Mouse (Mus musculus) forebrain, embryonic 16.5 days (tissue): Measurements from ENCODE around the gene Dirc2. TPM values are rescaled to one million over a fixed set of nuclear protein-coding genes. Genes with fewer than 3 reads are reported as not detected.
A peak's percentile ranks its signal among the peaks of the same experiment; 100 is the strongest.

Experiments used
- ATAC-seq: fragments of 200-750 bp; cut with Nextera tagmentation; 2 replicates; pipeline ENCODE4 v1.8.0; 2017; ENCODE audit warnings: mild to moderate bottlenecking, moderate library complexity
- H3K27ac ChIP-seq: fragments of 300-500 bp; sonication (generic); 2 replicates; pipeline ENCODE4 v1.5.1; 2014; ENCODE audit warnings: low read length, control low read depth
- H3K27me3 ChIP-seq: fragments of 300-500 bp; sonication (generic); replicated peaks from 2 replicates; pipeline ENCODE4 v1.6.1; 2014; ENCODE audit warnings: low read length; ENCODE audit not compliant: control insufficient read depth, insufficient read depth
- H3K36me3 ChIP-seq: fragments of 300-500 bp; sonication (generic); 2 replicates; pipeline ENCODE4 v1.6.1; 2014; ENCODE audit not compliant: control insufficient read depth, insufficient read depth
- H3K4me1 ChIP-seq: fragments of 300-500 bp; sonication (generic); replicated peaks from 2 replicates; pipeline ENCODE4 v1.6.1; 2014; ENCODE audit warnings: low read length; ENCODE audit not compliant: control insufficient read depth, insufficient read depth
- H3K4me2 ChIP-seq: fragments of 300-500 bp; sonication (generic); 2 replicates; pipeline ENCODE4 v1.6.1; 2014; ENCODE audit warnings: mild to moderate bottlenecking, low read length, control low read depth
- H3K4me3 ChIP-seq: fragments of 300-500 bp; sonication (generic); replicated peaks from 2 replicates; pipeline ENCODE4 v1.5.1; 2014; ENCODE audit warnings: mild to moderate bottlenecking, low read length, control low read depth
- H3K9ac ChIP-seq: fragments of 300-500 bp; sonication (generic); replicated peaks from 2 replicates; pipeline ENCODE4 v1.6.1; 2014; ENCODE audit warnings: low read depth, low read length, control low read depth
- H3K9me3 ChIP-seq: fragments of 300-500 bp; sonication (generic); 2 replicates; pipeline ENCODE4 v1.6.1; 2016; ENCODE audit warnings: low read length; ENCODE audit not compliant: control insufficient read depth
- WGBS: fragments of 180-500 bp; shearing (Covaris S2); extraction: QIAGEN DNeasy Blood & Tissue Kit; methylation state at CpG from one replicate; pipeline ENCODE4 v1.1.7; 2014; 5-methylcytosine and 5-hydroxymethylcytosine counted together
- polyA plus RNA-seq: library from polyadenylated mRNA; unstranded; fragments of >200 nt; fragmentation: Nextera tagmentation; extraction: Ambion mirVana; gene quantifications from 2 replicates; pipeline ENCODE4 v1.2.1, GENCODE M21; 2015

The Dirc2 gene
- polyA plus RNA-seq, 1 experiment from 2014 or later: 36.4 TPM

DNA sequence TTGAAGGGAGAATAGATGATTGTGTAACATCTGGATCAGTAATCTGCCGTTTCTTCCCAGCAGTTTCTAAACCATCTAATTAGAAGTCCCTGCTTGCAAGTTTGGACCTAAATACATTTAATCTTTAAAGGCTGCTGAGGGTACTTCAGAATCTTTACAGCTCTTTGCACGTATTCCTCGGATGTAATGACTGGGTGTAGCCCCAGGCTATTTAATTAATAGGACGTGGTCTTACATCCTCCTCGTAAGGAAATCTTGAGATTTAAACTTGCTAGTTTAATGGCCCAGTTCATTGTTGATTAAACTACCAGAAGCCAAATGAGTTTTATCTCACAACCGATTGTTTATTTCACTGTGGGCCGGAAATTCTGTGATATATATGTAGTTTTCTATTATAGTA is 10.5 kb upstream of the Dirc2 start:
- Histone ChIP-seq H3K9ac (no peak overlapping the region), H3K4me2 (no peak overlapping the region), H3K27me3 (no peaks in the 10 kb centered on the region), H3K4me1 (no peaks in the 10 kb centered on the region), H3K36me3 (no peaks in the 10 kb centered on the region), H3K27ac (no peak overlapping the region), H3K4me3 (no peak overlapping the region), H3K9me3 (no peaks in the 10 kb centered on the region)
- 48% methylated on average over 7 of the region's 7 CpGs for WGBS
- no peak for ATAC-seq

DNA sequence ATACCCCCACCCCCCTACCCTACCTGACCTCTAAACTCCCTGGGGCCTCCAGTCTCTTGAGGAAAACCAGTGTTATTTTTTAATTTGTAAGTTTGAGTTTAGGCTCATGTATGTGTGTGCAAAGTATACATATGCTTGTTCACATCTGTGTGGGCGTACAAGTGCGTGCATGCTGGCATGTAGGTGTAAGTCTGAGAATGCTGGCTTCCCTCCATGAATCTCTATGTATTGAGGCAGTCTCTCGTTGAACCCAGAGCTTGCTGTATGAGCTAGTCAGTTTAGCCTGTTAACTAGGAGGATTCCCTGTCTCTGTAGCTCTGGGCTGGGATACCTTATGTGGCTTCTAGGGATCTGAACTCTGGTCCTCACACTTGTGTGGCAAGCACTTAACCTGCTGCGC is 8.6 kb upstream of the Dirc2 start:
- Histone ChIP-seq H3K9me3 (no peaks in the 10 kb centered on the region), H3K4me3 (no peak overlapping the region), H3K9ac (no peak overlapping the region), H3K27me3 (no peaks in the 10 kb centered on the region), H3K4me1 (no peaks in the 10 kb centered on the region), H3K27ac (no peak overlapping the region), H3K4me2 (no peak overlapping the region), H3K36me3 (no peaks in the 10 kb centered on the region)
- 96% methylated on average over 4 of the region's 4 CpGs for WGBS
- ATAC-seq: no peak

DNA sequence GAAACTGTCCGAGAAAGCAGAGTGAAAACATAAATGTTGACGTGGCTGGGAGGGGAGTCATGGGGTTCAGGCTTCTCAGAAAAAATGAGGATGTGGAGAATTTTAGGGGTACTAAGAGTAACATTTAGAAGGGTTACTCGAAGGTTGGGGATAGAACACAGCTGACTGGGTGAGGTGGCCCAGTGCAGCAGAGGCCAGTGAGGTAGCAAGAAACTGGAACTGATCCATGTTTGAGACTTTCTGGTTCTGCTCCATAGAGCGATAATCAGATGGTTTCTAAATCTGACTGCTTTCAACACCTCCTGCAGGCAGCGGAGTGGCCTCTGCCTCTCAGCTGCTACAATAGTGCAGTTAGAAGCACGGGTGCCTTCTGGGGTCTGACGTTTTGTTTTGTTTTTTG is 7.6 kb upstream of the Dirc2 start:
- Histone ChIP-seq H3K36me3 (no peaks in the 10 kb centered on the region), H3K4me1 (peaks cover under 1% of the 10 kb centered on the region), H3K4me3 (no peak overlapping the region), H3K27ac (no peak overlapping the region), H3K27me3 (no peaks in the 10 kb centered on the region), H3K4me2 (no peak overlapping the region), H3K9me3 (no peaks in the 10 kb centered on the region), H3K9ac (no peak overlapping the region)
- WGBS: 91% methylated on average over 7 of the region's 7 CpGs
- no peak for ATAC-seq

DNA sequence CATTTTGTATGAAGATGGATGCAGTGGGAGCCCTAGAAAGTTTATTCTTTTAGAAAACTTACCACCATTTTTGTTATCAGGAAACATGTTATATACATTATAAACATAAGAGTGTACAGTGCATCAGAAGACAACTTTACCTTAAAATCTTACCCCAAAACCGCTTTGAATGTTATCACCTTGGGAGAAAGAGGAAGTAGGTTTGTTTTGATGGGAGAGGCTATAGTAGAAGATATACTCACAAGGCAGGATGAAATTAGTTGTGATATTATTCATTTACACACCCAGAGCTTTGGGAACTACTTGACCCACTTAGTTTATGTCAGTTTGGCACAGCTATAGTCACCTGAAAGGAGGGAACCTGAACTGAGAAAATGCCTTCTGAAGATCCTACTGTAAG is 6.7 kb upstream of the Dirc2 start:
- WGBS: 93% methylated on average over 1 of the region's 1 CpGs
- ATAC-seq: no peak
- Histone ChIP-seq H3K27ac (no peak overlapping the region), H3K9ac (no peak overlapping the region), H3K36me3 (no peaks in the 10 kb centered on the region), H3K4me3 (no peak overlapping the region), H3K9me3 (no peaks in the 10 kb centered on the region), H3K4me1 (peaks cover 10% of the 10 kb centered on the region), H3K4me2 (no peak overlapping the region), H3K27me3 (no peaks in the 10 kb centered on the region)

DNA sequence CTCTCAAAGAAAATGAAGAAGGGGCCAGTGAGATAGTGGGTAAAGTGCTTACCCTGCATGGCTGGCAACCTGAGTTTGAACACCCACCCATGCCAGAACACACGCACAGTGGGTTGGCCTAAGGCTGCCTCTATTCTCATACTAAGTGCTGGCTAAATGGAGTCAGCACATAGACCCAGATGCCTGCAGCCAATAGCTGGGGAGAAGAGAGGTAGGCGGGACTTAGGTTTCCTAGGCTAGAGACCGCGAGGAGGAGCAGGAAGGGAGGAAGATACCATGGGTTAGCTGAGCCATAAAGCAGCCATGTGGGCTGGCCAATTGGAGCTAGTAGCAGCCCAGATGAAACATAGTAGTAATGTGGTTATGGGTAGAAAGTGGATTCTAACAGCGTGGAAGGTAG is 3.4 kb upstream of the Dirc2 start:
- no peak for ATAC-seq
- Histone ChIP-seq H3K36me3 (no peaks in the 10 kb centered on the region), H3K27me3 (no peaks in the 10 kb centered on the region), H3K27ac (no peak overlapping the region), H3K9ac (no peak overlapping the region), H3K4me3 (no peak overlapping the region), H3K4me1 (peaks cover 23% of the 10 kb centered on the region), H3K9me3 (no peaks in the 10 kb centered on the region), H3K4me2 (no peak overlapping the region)
- WGBS: 92% methylated on average over 5 of the region's 5 CpGs

DNA sequence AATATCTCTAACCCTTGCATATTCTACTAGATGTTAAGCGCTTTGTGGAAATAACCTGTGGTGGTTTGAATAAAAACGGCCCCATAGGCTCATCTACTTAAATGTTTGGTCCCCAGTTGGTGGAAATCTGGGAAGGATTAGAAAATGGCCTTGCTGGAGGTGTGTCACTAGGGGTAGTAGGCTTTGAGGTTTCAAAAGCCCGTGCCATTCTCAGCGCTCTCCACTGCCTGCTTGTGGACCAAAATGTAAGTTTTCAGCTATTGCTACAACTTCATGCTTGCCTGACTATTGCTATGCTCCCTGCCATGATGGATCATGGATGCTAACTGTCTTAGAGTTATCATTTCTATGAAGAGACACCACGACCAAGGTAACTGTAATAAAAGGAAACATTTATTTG is 2.5 kb upstream of the Dirc2 start:
- Histone ChIP-seq H3K4me1 (peaks cover 27% of the 10 kb centered on the region), H3K9ac (no peak overlapping the region), H3K9me3 (no peaks in the 10 kb centered on the region), H3K4me2 (peak overlapping the region; percentile 93; the same call in 1 of the 2 replicates), H3K27me3 (no peaks in the 10 kb centered on the region), H3K4me3 (no peak overlapping the region), H3K27ac (no peak overlapping the region), H3K36me3 (no peaks in the 10 kb centered on the region)
- ATAC-seq: no peak
- WGBS: 89% methylated on average over 5 of the region's 5 CpGs

DNA sequence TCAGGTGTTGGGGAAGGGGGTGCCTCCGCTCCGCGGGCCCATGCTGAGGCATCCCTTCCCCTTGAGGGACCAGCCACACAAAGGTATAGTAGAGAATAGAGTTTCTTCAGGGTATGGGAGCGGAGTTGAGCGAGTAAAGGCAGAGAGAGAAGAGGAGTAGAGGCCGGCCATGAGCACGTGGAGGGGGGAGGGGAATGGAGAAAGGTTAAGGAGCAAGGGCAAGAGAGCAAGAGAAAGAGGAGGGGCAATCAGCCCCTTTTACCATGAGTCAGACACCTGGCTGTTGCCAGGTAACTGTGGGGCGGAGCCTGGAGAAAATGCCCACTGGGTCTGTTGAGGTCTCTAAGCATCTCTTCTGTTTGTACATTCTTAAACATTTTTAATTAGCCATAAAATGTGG is 2.0 kb upstream of the Dirc2 start:
- Histone ChIP-seq H3K9ac (0 out of 2 replicates have a peak overlapping the region, but pooled peaks have one; percentile 22), H3K4me3 (peak overlapping the region; percentile 83), H3K36me3 (no peaks in the 10 kb centered on the region), H3K4me2 (peak overlapping the region; percentile 93), H3K9me3 (no peaks in the 10 kb centered on the region), H3K4me1 (peaks cover 30% of the 10 kb centered on the region), H3K27ac (no peak overlapping the region), H3K27me3 (no peaks in the 10 kb centered on the region)
- no peak for ATAC-seq
- WGBS: 19% methylated on average over 8 of the region's 8 CpGs

DNA sequence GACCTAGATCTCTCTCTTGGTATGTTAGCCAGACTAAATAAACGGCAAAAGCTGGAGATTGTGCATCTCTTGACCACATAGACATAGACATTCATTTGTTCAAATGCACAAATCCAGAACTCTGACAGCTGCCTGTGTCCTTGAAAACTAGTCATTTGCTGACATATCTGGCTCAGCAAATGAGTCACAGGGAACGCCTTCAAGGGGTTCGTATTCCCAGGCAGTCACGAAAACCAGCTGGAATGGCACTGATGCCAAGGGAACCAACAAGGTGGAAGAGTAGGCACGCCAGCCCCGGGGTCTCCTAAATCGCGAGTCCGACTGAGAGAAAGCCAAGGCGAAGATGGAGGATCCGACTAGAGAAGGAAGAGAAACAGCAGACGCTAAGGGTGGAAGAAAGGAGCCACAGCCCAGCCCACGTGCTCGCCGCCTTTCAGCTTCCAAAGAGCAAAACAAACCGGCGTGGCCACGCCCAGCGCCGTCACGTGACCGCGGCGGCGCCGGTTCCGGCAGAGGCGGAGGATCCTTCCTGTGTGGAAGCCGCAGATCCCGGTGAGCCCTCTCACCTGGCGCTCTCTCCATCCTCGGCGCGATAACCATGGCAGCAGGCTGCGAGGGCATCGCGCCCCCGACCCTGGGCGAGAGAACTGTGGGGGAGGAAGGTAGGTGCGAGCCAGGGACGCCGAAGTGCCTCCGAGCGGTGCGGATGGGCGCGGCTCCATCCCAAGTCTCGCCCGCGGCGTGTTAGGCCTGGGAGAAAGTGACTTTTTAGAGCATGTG is 912 bp upstream of the Dirc2 start, which contains the start of gene Hspbap1:
Hspbap1 (plus strand) TSS at position 498 of the 780 bp plus-strand sequence.
- under 1% methylated on average over 51 of the region's 51 CpGs for WGBS
- Histone ChIP-seq H3K4me2 (peak within 1 kb of the TSS; percentile 93), H3K27me3 (no peaks in the 10 kb centered on the region), H3K27ac (peak within 1 kb of the TSS; percentile 94), H3K4me3 (peak within 1 kb of the TSS; percentile 83), H3K36me3 (no peaks in the 10 kb centered on the region), H3K9me3 (no peaks in the 10 kb centered on the region), H3K4me1 (peaks cover 30% of the 10 kb centered on the region), H3K9ac (peak within 1 kb of the TSS; percentile 94)
- ATAC-seq: peak; percentile 85

DNA sequence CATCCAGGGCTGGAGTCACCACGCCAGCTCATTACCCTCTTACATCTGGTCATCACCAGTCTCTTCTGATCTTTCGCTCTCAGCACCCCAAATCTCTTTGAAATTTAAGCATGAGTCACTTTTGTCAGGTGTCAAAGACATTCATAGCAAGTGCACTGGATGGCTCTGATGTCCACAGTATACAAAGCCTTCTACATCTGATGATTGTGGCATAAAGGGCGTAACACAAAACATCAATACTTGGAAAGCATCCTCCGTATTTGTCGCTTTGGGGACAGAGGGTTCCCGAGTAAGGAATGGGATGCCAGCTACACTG is 729 bp downstream of the Dirc2 start:
- H3K4me1 ChIP-seq: peaks cover 30% of the 10 kb centered on the region
- H3K9me3 ChIP-seq: no peaks in the 10 kb centered on the region
- no peaks in the 10 kb centered on the region for H3K36me3 ChIP-seq
- no peak for ATAC-seq
- peak overlapping the region; percentile 93 for H3K4me2 ChIP-seq
- peak overlapping the region; percentile 83 for H3K4me3 ChIP-seq
- H3K9ac ChIP-seq: peak overlapping the region; percentile 94
- H3K27me3 ChIP-seq: no peaks in the 10 kb centered on the region
- no peak overlapping the region for H3K27ac ChIP-seq
- 31% methylated on average over 6 of the region's 6 CpGs for whole genome bisulfite sequencing

DNA sequence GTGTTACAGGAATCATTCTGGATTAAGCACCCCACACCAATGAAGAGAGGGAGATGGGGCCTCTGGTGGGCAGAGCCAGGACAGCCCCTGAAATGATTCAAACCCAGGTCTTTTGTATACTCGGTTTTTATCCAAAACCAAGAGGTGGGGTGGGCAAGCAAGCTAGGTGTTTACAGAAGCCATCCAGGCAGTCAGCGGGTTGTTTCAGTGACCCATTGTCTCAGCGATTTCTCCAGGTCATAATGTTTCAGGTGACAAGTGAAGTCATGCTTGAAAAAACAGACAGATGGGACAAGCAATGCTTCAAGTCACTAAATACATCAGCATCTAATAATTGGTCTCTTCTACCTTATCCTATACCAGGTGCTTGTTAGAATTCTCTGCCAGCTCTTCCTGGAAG is 2.8 kb downstream of the Dirc2 start:
- no peak overlapping the region for H3K4me3 ChIP-seq
- H3K27ac ChIP-seq: no peak overlapping the region
- H3K9ac ChIP-seq: no peak overlapping the region
- H3K9me3 ChIP-seq: no peaks in the 10 kb centered on the region
- no peak for ATAC-seq
- no peaks in the 10 kb centered on the region for H3K36me3 ChIP-seq
- no peak overlapping the region for H3K4me2 ChIP-seq
- H3K27me3 ChIP-seq: no peaks in the 10 kb centered on the region
- WGBS: 79% methylated on average over 3 of the region's 3 CpGs
- peaks cover 25% of the 10 kb centered on the region for H3K4me1 ChIP-seq
